Mouse (Mus musculus) left cerebral cortex, adult 11 months (tissue): ENCODE data around the gene Sidt2.
A peak's percentile ranks its signal among the peaks of the same experiment; 100 is the strongest.

Source experiments
- DNase-seq: peaks from one replicate; pipeline ENCODE4 v3.0.0; 2022; ENCODE audit warnings: low spot score

Sidt2 gene

DNA sequence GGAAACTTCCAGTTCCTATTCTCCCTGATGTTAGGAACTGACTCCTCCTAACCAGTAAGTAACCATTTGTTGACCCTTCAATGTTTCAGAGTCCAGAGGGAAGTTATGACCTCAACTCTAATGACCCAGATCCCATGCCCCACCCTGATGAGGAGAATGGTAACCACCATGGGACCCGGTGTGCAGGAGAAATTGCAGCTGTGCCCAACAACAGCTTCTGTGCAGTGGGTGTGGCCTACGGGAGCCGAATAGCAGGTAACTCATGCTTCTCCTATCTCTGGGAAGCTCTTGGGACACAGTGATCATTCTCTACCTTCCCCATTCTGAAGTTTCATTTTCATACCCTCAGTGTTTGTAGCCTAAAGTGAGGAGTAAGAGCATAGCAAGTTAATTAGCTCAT is 44.1 kb downstream of the Sidt2 start:
- no peak for DNase-seq

DNA sequence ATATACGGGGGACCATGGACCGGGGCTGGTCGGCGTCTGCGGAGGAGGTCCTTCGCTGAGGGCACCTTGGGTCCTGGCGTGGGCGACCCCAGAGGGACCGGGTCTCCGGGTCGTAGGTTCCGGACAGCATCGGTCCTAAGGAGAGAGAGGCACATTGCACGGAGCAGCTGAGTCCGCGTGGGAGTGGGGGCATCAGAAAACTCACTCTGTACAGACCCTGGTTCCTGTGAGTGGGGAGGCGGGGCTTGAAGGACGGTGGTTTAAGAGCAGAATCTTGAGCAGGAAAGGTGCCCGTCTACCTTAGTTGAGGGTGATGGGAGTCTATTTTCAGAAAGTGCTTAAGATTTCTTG is 48.0 kb downstream of the Sidt2 start:
- DNase-seq = peak; percentile 30

DNA sequence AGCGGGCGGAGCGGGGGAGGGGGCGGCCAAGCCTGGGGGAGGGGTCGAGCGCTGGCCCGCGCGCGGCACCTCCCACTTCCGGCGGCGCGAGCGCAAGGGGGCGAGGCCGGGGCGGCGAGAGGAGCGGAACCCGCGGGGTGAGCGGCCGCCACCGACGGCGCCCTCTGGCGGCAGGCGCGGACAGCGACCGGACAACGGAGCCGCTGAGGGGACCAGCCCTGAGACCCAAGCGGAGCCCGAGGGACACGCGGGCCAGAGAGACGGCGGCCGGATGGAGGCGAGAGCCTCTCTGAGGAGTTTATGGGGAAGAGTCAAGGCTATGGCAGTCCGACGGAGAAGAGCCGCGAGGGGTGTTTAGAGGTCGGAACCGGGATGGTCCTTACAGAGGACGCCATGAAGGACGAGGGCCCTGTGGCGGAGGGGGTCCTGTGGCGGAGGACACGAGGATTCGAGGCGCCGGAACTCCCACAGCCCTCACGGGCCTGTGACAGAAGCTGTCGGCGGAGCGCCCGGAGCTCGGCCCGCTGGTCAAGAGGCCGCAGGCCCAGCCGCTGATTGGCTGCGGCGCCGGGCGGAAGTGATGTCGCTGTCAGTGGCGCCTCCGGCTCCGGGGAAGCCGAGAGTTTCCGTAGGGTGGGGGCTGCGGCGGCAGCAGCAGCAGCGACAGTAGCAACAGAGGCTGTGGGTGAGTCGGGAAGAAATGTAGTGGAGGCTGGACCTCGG is 48.5 kb downstream of the Sidt2 start, which contains the start of the genes Pcsk7 and Rnf214:
TSS of gene Pcsk7 (plus strand) at position 143 of the 723 bp plus-strand sequence.
TSS of gene Rnf214 (minus strand) at position 557 of the 723 bp plus-strand sequence.
- peak; percentile 81 for DNase-seq

DNA sequence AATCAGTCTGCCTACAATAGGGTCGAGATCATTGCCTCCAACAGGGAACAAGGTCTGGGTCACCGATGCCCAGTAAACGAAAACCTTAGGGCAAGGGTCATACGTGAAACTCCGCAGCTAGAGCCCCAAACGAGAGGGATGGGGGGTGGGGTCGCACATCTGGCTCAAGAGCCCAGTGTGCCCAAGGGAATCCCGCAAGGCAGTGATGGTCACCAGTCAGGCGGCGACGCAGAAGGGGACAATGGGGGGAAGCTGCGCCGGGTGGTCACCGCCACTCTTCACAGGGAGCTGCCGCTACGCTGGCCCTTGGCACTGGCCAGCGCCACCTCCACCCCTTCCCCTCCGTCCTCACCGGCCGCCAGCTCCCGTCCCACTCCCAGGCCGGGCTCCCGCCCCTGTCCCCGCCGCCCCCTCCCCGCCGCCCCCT is 49.2 kb downstream of the Sidt2 start:
- no peak for DNase-seq

DNA sequence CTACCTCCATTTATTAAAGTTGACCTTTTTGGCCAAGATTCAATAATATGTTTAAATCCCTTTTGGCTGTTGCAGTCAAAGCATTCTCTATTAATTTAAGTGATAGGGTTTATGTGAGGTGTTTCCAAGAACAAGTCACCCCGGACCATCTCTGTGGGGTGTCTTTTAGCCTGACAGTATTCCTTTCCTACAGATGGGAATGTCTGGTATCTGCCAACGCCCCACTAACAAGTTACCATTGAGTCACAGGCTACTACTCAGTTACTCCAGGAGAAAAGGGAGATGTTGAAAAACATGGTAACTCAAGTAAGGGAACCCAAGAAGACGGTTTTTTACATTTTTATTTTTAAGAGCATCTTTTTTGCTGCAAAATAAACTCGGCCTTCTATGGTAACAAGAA is 49.9 kb downstream of the Sidt2 start:
- DNase-seq = no peak

DNA sequence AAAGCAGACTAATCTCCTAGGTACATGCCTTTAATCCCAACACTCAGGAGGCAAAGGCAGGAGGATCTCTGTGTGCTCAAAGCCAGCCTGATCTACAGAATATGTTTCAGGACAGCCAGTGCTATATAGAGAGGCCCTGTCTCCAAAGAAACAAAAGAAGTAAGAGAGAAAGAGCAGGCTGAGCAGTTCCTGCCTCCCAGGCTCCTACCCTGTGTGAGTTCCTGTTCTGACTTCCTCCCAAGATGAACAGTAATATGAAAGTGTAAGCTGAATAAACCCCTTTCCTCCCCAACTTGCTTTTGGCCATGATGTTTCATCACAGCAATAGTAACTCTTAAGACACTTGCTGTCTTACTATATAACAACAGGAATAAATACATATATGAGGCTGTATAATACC is 61.4 kb downstream of the Sidt2 start:
- no peak for DNase-seq
